In genomic region chr8:87715731-87716682, GRCm38 (mm10) we compare ENCODE assay signal across 8 mouse cellular contexts.
DNase-seq lines count a peak whose midpoint lies in the region; ATAC-seq lines count a peak whose summit lies in the region.

No protein-coding gene starts in this region.

- H3K9ac ChIP-seq in hindbrain, embryonic 15.5 days, result 0 out of 2 replicates have a peak overlapping the region, but pooled peaks have one; percentile 1

- H3K4me1 ChIP-seq in hindbrain, embryonic 15.5 days (replicated peaks), result peaks cover 74% of the 10 kb centered on the region

- peak; percentile 67 for ATAC-seq in hindbrain, embryonic 15.5 days (ENCODE audit: low FRiP score, low read depth)
- no peak for ATAC-seq in erythroid progenitor cell, adult 5-6 weeks (replicated peaks; ENCODE audit: low FRiP score, poor library complexity, severe bottlenecking)

- peak; percentile 87 for DNase-seq in R1 (ENCODE audit: low read depth, low spot score)
- DNase-seq in cerebellum, adult 9-11 months, result peak; percentile 68
- DNase-seq in frontal cortex, postnatal 14 days (ENCODE audit: low spot score in 2 of 2), result peak; percentile 40 to 78
- peak; percentile 67 to 69 for DNase-seq in layer of hippocampus, postnatal 36 days
- DNase-seq in lung, postnatal 4 days, result peak; percentile 42 to 73
- DNase-seq in right cerebral cortex, postnatal 25 days, result peak; percentile 64

- peak overlapping the region; percentile 78 for H3K27ac ChIP-seq in hindbrain, embryonic 15.5 days (replicated peaks)

- no peaks in the 10 kb centered on the region for H3K9me3 ChIP-seq in hindbrain, embryonic 15.5 days

- WGBS in hindbrain, embryonic 15.5 days, result 9% methylated on average over 24 of the region's 24 CpGs

- H3K4me3 ChIP-seq in hindbrain, embryonic 15.5 days, result no peak overlapping the region

- H3K36me3 ChIP-seq in hindbrain, embryonic 15.5 days, result no peaks in the 10 kb centered on the region

- peak overlapping the region; percentile 46 for H3K4me2 ChIP-seq in hindbrain, embryonic 15.5 days

- H3K27me3 ChIP-seq in hindbrain, embryonic 15.5 days, result no peaks in the 10 kb centered on the region
